8 mouse cellular contexts compared by ENCODE assay signal in genomic region chr4:118427768-118428451, GRCm38 (mm10). TPM values are rescaled to one million over a fixed set of nuclear protein-coding genes. Genes with fewer than 3 reads are reported as not detected.
DNase-seq lines count a peak whose midpoint lies in the region; ATAC-seq lines count a peak whose summit lies in the region.

Gene Elovl1, plus strand, starts transcription at chr4:118428093.

- peak; percentile 93 for ATAC-seq in forebrain, embryonic 14.5 days
- peak; percentile 93 for ATAC-seq in neural tube, embryonic 14.5 days (ENCODE audit: low read depth)

- H3K4me1 ChIP-seq in forebrain, embryonic 14.5 days (ENCODE audit: control insufficient read depth, insufficient read depth, low read length), result peaks cover 8% of the 10 kb centered on the region
- peaks cover 12% of the 10 kb centered on the region; the same call in 1 of the 2 replicates for H3K4me1 ChIP-seq in neural tube, embryonic 14.5 days (ENCODE audit: control insufficient read depth, insufficient read depth, low read length)

- H3K9me3 ChIP-seq in forebrain, embryonic 14.5 days (replicated peaks; ENCODE audit: control insufficient read depth, low read length), result no peaks in the 10 kb centered on the region
- H3K9me3 ChIP-seq in neural tube, embryonic 14.5 days (ENCODE audit: control insufficient read depth, low read length), result no peaks in the 10 kb centered on the region

- intact Hi-C loops in heart, postnatal 14 days (cut with DNase I), result loop anchor here (5.0 kb wide), 1 partner anchor 59 kb away; no protein-coding TSS in a partner anchor

- H3K4me3 ChIP-seq in forebrain, embryonic 14.5 days (ENCODE audit: low read depth, low read length), result peak within 1 kb of the TSS; percentile 40
- H3K4me3 ChIP-seq in neural tube, embryonic 14.5 days (ENCODE audit: low read depth, low read length), result peak within 1 kb of the TSS; percentile 38

- H3K36me3 ChIP-seq in forebrain, embryonic 14.5 days (ENCODE audit: control insufficient read depth, insufficient read depth, low read length), result peaks cover 25% of the 10 kb centered on the region
- peaks cover 4% of the 10 kb centered on the region for H3K36me3 ChIP-seq in neural tube, embryonic 14.5 days (ENCODE audit: control insufficient read depth, insufficient read depth, low read length)

- peak within 1 kb of the TSS; percentile 69 for H3K4me2 ChIP-seq in forebrain, embryonic 14.5 days (ENCODE audit: low read length)
- peak within 1 kb of the TSS; percentile 59 for H3K4me2 ChIP-seq in neural tube, embryonic 14.5 days (ENCODE audit: low read depth, low read length)

- DNase-seq in ES-CJ7 (ENCODE audit: low read depth, low spot score), result peak; percentile 69
- peak; percentile 72 for DNase-seq in cerebellum, adult 11 months
- peak; percentile 77 for DNase-seq in forebrain, embryonic 14.5 days (ENCODE audit: low spot score)
- DNase-seq in heart, postnatal 14 days, result peak; percentile 95 to 96
- DNase-seq in layer of hippocampus, adult 11-12 months (ENCODE audit: low spot score), result peak; percentile 81
- DNase-seq in lung, adult 18-20 months, result peak; percentile 95 to 96
- peak; percentile 85 for DNase-seq in testis, postnatal 14 days (ENCODE audit: low spot score)

- no peaks in the 10 kb centered on the region for H3K27me3 ChIP-seq in forebrain, embryonic 14.5 days (replicated peaks; ENCODE audit: control insufficient read depth, insufficient read depth, low read length)
- H3K27me3 ChIP-seq in neural tube, embryonic 14.5 days (ENCODE audit: control insufficient read depth, insufficient read depth, low read length), result no peaks in the 10 kb centered on the region

- peak within 1 kb of the TSS; percentile 15; the same call in 1 of the 2 replicates for H3K27ac ChIP-seq in forebrain, embryonic 14.5 days (ENCODE audit: low read depth, low read length)
- peak within 1 kb of the TSS; percentile 65 for H3K27ac ChIP-seq in neural tube, embryonic 14.5 days (ENCODE audit: low read depth, low read length)

- under 1% methylated on average over 25 of the region's 31 CpGs for WGBS in forebrain, embryonic 14.5 days
- 0% methylated on average over 25 of the region's 31 CpGs for WGBS in neural tube, embryonic 14.5 days

- H3K9ac ChIP-seq in forebrain, embryonic 14.5 days (ENCODE audit: low read length), result peak within 1 kb of the TSS; percentile 73
- peak within 1 kb of the TSS; percentile 43 for H3K9ac ChIP-seq in neural tube, embryonic 14.5 days (replicated peaks; ENCODE audit: low read depth, low read length)

RNA-seq across cellular contexts. Expression of gene Elovl1, which starts in this region (rescaled TPM):
- 26.1 and 28.9 TPM in 2 replicates for polyA plus RNA-seq in forebrain, embryonic 14.5 days (2014; fragmentation: Nextera tagmentation; extraction: Ambion mirVana)
- 10 to 100 TPM; 25.4 to 30.1 TPM for total RNA-seq in heart, postnatal 14 days (2021)
- 20.2 and 39.0 TPM in 2 replicates for polyA plus RNA-seq in neural tube, embryonic 14.5 days (2014; fragmentation: Nextera tagmentation; extraction: Ambion mirVana)

Comparison
In these comparisons a context has a peak if more than half of its experiments do, and no peak if none do; other contexts are left out.
1. Peak in every context shown above with its lines: DNase-seq, ATAC-seq, H3K4me3 ChIP-seq and H3K27ac ChIP-seq.